Mouse (Mus musculus) heart, postnatal 0 days (tissue): ENCODE data around the gene Pkn3. TPM values are rescaled to one million over a fixed set of nuclear protein-coding genes. Genes with fewer than 3 reads are reported as not detected.
A peak's percentile ranks its signal among the peaks of the same experiment; 100 is the strongest.

Experiments used
- ATAC-seq: fragments of 200-750 bp; cut with Nextera tagmentation; 2 replicates; pipeline ENCODE4 v1.8.0; 2017; ENCODE audit warnings: low read depth, moderate number of reproducible peaks, moderate library complexity; ENCODE audit not compliant: insufficient read depth
- DNase-seq: peaks from one replicate; pipeline ENCODE4 v3.0.0-alpha.2; 2016; ENCODE audit warnings: low spot score
- H3K27ac ChIP-seq: fragments of 300-500 bp; sonication (generic); 2 replicates; pipeline ENCODE4 v1.5.1; 2014; ENCODE audit warnings: low read depth, mild to moderate bottlenecking
- H3K27me3 ChIP-seq: fragments of 300-500 bp; sonication (generic); 2 replicates; pipeline ENCODE4 v1.6.1; 2014; ENCODE audit warnings: low read length, mixed read lengths; ENCODE audit not compliant: control insufficient read depth, insufficient read depth
- H3K36me3 ChIP-seq: fragments of 300-500 bp; sonication (generic); replicated peaks from 2 replicates; pipeline ENCODE4 v1.6.1; 2014; ENCODE audit warnings: low read length, mixed read lengths; ENCODE audit not compliant: control insufficient read depth, insufficient read depth
- H3K4me1 ChIP-seq: fragments of 300-500 bp; sonication (generic); 2 replicates; pipeline ENCODE4 v1.6.1; 2014; ENCODE audit warnings: antibody characterized with exemption; ENCODE audit not compliant: control insufficient read depth, insufficient read depth
- H3K4me2 ChIP-seq: fragments of 300-500 bp; sonication (generic); 2 replicates; pipeline ENCODE4 v1.6.1; 2014; ENCODE audit warnings: low read depth, mild to moderate bottlenecking, low read length, moderate library complexity
- H3K4me3 ChIP-seq: fragments of 300-500 bp; sonication (generic); 2 replicates; pipeline ENCODE4 v1.5.1; 2014; ENCODE audit warnings: low read depth, low read length
- H3K9ac ChIP-seq: fragments of 300-500 bp; sonication (generic); replicated peaks from 2 replicates; pipeline ENCODE4 v1.6.1; 2014; ENCODE audit warnings: low read depth, low read length, mixed read lengths
- H3K9me3 ChIP-seq: fragments of 300-500 bp; sonication (generic); replicated peaks from 2 replicates; pipeline ENCODE4 v1.6.1; 2016; ENCODE audit warnings: low read length; ENCODE audit not compliant: control insufficient read depth
- CTCF ChIP-seq: IDR thresholded peaks from 2 replicates; pipeline ENCODE4 v1.5.1; 2016; ENCODE audit warnings: antibody characterized with exemption, control low read depth, low read depth
- EP300 ChIP-seq: IDR thresholded peaks from 2 replicates; pipeline ENCODE4 v1.6.1; 2016; ENCODE audit warnings: antibody characterized with exemption, low read depth
- WGBS: fragments of 180-500 bp; shearing (Covaris S2); extraction: QIAGEN DNeasy Blood & Tissue Kit; methylation state at CpG from one replicate; pipeline ENCODE4 v1.1.7; 2014; 5-methylcytosine and 5-hydroxymethylcytosine counted together
- polyA plus RNA-seq: library from polyadenylated mRNA; unstranded; fragments of >200 nt; fragmentation: Nextera tagmentation; extraction: Ambion mirVana; gene quantifications from 2 replicates; pipeline ENCODE4 v1.2.1, GENCODE M21; 2015
- total RNA-seq: library from RNA; depleted of rRNA; stranded (reverse); fragments of >200 nt; gene quantifications from 2 replicates; pipeline ENCODE4 v1.2.3, GENCODE M21; 2014; ENCODE audit warnings: low replicate concordance; rRNA removed

Pkn3 gene
- 13.9 and 18.9 TPM in 2 replicates for total RNA-seq
- polyA plus RNA-seq = 5.7 and 6.0 TPM in 2 replicates

- under 1% methylated on average over 53 of the region's 53 CpGs for WGBS
- H3K4me3 ChIP-seq = peak within 1 kb of the TSS; percentile 52
- H3K9ac ChIP-seq = peak within 1 kb of the TSS; percentile 42
- 0 out of 2 replicates have a peak, but pooled peaks cover 3% of the 10 kb centered on the region for H3K4me1 ChIP-seq
- H3K9me3 ChIP-seq = no peaks in the 10 kb centered on the region
- ATAC-seq (peak; percentile 81), DNase-seq (peak; percentile 87)
- H3K27me3 ChIP-seq = no peaks in the 10 kb centered on the region
- peaks cover 6% of the 10 kb centered on the region; the same call in 1 of the 2 replicates for H3K36me3 ChIP-seq
- peak within 1 kb of the TSS; percentile 79 for H3K4me2 ChIP-seq
- TF ChIP-seq CTCF = peak; percentile 98
- TF ChIP-seq EP300 = no peak
- H3K27ac ChIP-seq = peak within 1 kb of the TSS; percentile 70
Measured at GRCm38 (mm10) chr2:30077502-30078348, at the start of gene Pkn3. Gene Pkn3 (plus strand): TSS chr2:30077684.

GRCm38 (mm10) chr2:30032244-30032846, 45.1 kb upstream of the Pkn3 start:
- H3K9ac ChIP-seq = no peak overlapping the region
- ATAC-seq (peak; percentile 56; the same call in 1 of the 2 replicates), DNase-seq (no peak)
- no peak overlapping the region for H3K4me2 ChIP-seq
- H3K27ac ChIP-seq = no peak overlapping the region
- H3K4me3 ChIP-seq = no peak overlapping the region
- no peaks in the 10 kb centered on the region for H3K4me1 ChIP-seq
- peaks cover 54% of the 10 kb centered on the region for H3K36me3 ChIP-seq
- H3K9me3 ChIP-seq = no peaks in the 10 kb centered on the region
- no peak for TF ChIP-seq EP300
- peak; percentile 23 for TF ChIP-seq CTCF
- WGBS = 54% methylated on average over 11 of the region's 11 CpGs
- H3K27me3 ChIP-seq = no peaks in the 10 kb centered on the region

DNA sequence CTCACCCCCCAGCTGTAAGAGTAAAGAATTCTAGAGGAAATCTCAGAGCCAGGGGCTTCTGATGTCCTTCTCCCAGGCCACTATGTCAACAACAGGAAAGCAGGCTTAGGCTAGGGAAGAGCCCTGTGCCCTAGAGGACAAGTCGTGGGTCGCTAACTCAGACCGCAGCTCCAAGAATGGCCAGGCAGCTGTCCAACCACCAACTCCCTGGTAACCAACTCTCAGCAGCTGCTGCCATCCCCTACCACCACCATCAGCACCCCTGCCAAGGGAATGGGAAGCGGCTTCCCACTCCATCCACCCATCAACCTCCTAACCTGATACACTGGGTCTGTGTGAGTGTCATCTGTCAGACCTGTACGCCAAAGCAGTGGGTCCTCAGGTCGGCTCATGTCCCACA, 44.5 kb upstream of the Pkn3 start:
- Histone ChIP-seq H3K36me3 (peaks cover 48% of the 10 kb centered on the region), H3K9ac (no peak overlapping the region), H3K4me1 (no peaks in the 10 kb centered on the region), H3K27me3 (no peaks in the 10 kb centered on the region), H3K4me2 (no peak overlapping the region), H3K27ac (no peak overlapping the region), H3K9me3 (no peaks in the 10 kb centered on the region), H3K4me3 (no peak overlapping the region)
- no peak for DNase-seq
- no peak for ATAC-seq
- TF ChIP-seq CTCF (no peak), EP300 (no peak)
- WGBS = 49% methylated on average over 6 of the region's 6 CpGs

DNA sequence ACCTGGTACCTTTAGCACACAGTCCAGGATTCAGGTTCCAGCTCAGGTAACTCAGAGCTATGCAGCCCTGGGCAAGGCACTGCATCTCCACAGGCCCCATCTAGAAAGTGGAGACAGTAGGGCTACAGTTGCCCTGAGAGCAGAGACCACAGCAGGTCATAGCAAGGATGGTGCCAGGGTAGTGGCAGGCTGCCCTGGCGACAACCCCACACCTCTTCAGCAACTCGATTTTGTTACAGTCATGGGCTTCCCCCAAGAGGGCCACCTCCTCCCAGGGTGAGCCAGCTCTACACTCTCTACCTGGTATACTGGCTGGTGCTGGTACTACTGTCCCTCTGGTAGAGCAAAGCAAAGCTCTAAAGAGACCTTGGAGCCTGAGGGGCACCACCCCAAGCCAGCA, 39.7 kb upstream of the Pkn3 start:
- Histone ChIP-seq H3K9ac (no peak overlapping the region), H3K9me3 (no peaks in the 10 kb centered on the region), H3K4me3 (no peak overlapping the region), H3K4me1 (no peaks in the 10 kb centered on the region), H3K36me3 (0 out of 2 replicates have a peak, but pooled peaks cover under 1% of the 10 kb centered on the region), H3K27me3 (no peaks in the 10 kb centered on the region), H3K27ac (no peak overlapping the region), H3K4me2 (no peak overlapping the region)
- 80% methylated on average over 2 of the region's 2 CpGs for WGBS
- no peak for DNase-seq
- no peak for ATAC-seq
- TF ChIP-seq CTCF (no peak), EP300 (no peak)

GRCm38 (mm10) chr2:30038370-30038769, 39.1 kb upstream of the Pkn3 start:
- 93% methylated on average over 10 of the region's 10 CpGs for WGBS
- H3K4me1 ChIP-seq = no peaks in the 10 kb centered on the region
- ATAC-seq (no peak), DNase-seq (no peak)
- TF ChIP-seq CTCF = no peak
- no peak for TF ChIP-seq EP300
- H3K4me3 ChIP-seq = no peak overlapping the region
- no peaks in the 10 kb centered on the region for H3K9me3 ChIP-seq
- no peaks in the 10 kb centered on the region for H3K36me3 ChIP-seq
- no peak overlapping the region for H3K9ac ChIP-seq
- no peak overlapping the region for H3K4me2 ChIP-seq
- no peak overlapping the region for H3K27ac ChIP-seq
- H3K27me3 ChIP-seq = no peaks in the 10 kb centered on the region
